Mouse (Mus musculus): ENCODE data around the gene Nexn.

- TF ChIP-seq POLR2A (IDR thresholded peaks at IDR 0.05; ENCODE audit: borderline replicate concordance, insufficient read depth, low read length) (no peak), CTCF (IDR thresholded peaks at IDR 0.05; ENCODE audit: borderline replicate concordance, insufficient read depth, low read depth, low read length) (no peak)
Measured at GRCm38 (mm10) chr3:152231333-152232100, 34.6 kb downstream of the Nexn start.
